Mouse (Mus musculus): ENCODE measurements around the gene Phc3. TPM values are rescaled to one million over a fixed set of nuclear protein-coding genes. Genes with fewer than 3 reads are reported as not detected.

Gene Phc3
- total RNA-seq (2015; ENCODE audit: low replicate concordance) (15.9 and 20.2 TPM in 2 replicates), total RNA-seq (2017; ENCODE audit: low replicate concordance) (17.8 and 23.1 TPM in 2 replicates)

GRCm38 (mm10) chr3:30969104-30969581 lies at the start of gene Phc3:
TSS of gene Phc3 (minus strand) at chr3:30969415.
- ATAC-seq (replicated peaks; ENCODE audit: low FRiP score, poor library complexity, severe bottlenecking) = peak; percentile 74

- ATAC-seq (replicated peaks; ENCODE audit: low FRiP score, poor library complexity, severe bottlenecking) = no peak
Observed at GRCm38 (mm10) chr3:31017652-31018051, 48.4 kb upstream of the Phc3 start.

- no peak for ATAC-seq (replicated peaks; ENCODE audit: low FRiP score, poor library complexity, severe bottlenecking)
Observed at GRCm38 (mm10) chr3:31016594-31017196, 47.5 kb upstream of the Phc3 start.

GRCm38 (mm10) chr3:31015682-31016443 lies 46.6 kb upstream of the Phc3 start:
- ATAC-seq (replicated peaks; ENCODE audit: low FRiP score, poor library complexity, severe bottlenecking) = no peak

GRCm38 (mm10) chr3:31014374-31014773 lies 45.2 kb upstream of the Phc3 start:
- ATAC-seq (replicated peaks; ENCODE audit: low FRiP score, poor library complexity, severe bottlenecking) = no peak

- no peak for ATAC-seq (replicated peaks; ENCODE audit: low FRiP score, poor library complexity, severe bottlenecking)
Observed at GRCm38 (mm10) chr3:31004320-31005209, 35.4 kb upstream of the Phc3 start.

- ATAC-seq (replicated peaks; ENCODE audit: low FRiP score, poor library complexity, severe bottlenecking) = no peak
Observed at GRCm38 (mm10) chr3:31001048-31001676, 31.9 kb upstream of the Phc3 start.

- no peak for ATAC-seq (replicated peaks; ENCODE audit: low FRiP score, poor library complexity, severe bottlenecking)
Observed at GRCm38 (mm10) chr3:31000018-31000407, 30.8 kb upstream of the Phc3 start.

GRCm38 (mm10) chr3:30999401-31000017 lies 30.3 kb upstream of the Phc3 start:
- ATAC-seq (replicated peaks; ENCODE audit: low FRiP score, poor library complexity, severe bottlenecking) = no peak

- no peak for ATAC-seq (replicated peaks; ENCODE audit: low FRiP score, poor library complexity, severe bottlenecking)
Observed at GRCm38 (mm10) chr3:30996688-30997014, 27.4 kb upstream of the Phc3 start.

- peak; percentile 13 for ATAC-seq (replicated peaks; ENCODE audit: low FRiP score, poor library complexity, severe bottlenecking)
Observed at GRCm38 (mm10) chr3:30995899-30996687, 26.9 kb upstream of the Phc3 start.

GRCm38 (mm10) chr3:30995283-30995898 lies 26.2 kb upstream of the Phc3 start, which contains the start of gene Prkci:
TSS of gene Prkci (plus strand) at chr3:30995747.
- ATAC-seq (replicated peaks; ENCODE audit: low FRiP score, poor library complexity, severe bottlenecking) = peak; percentile 99

GRCm38 (mm10) chr3:30994859-30995258 lies 25.6 kb upstream of the Phc3 start:
- ATAC-seq (replicated peaks; ENCODE audit: low FRiP score, poor library complexity, severe bottlenecking) = no peak

GRCm38 (mm10) chr3:30993066-30993573 lies 23.9 kb upstream of the Phc3 start:
- no peak for ATAC-seq (replicated peaks; ENCODE audit: low FRiP score, poor library complexity, severe bottlenecking)

GRCm38 (mm10) chr3:30992161-30992560 lies 22.9 kb upstream of the Phc3 start:
- no peak for ATAC-seq (replicated peaks; ENCODE audit: low FRiP score, poor library complexity, severe bottlenecking)

GRCm38 (mm10) chr3:30987396-30988318 lies 18.4 kb upstream of the Phc3 start:
- peak; percentile 97 for ATAC-seq (replicated peaks; ENCODE audit: low FRiP score, poor library complexity, severe bottlenecking)
